Mouse (Mus musculus) cerebellum, postnatal 25 days (tissue): ENCODE results near the gene Abca4.
"Not testable (repeated sequence)": the region's sequence is repeated elsewhere in the genome, so short reads cannot be mapped to it uniquely, and the experiment has no call there.

Source experiments
- DNase-seq, 2 experiments: peaks; one replicate each; pipeline ENCODE4 v3.0.0; 2021; ENCODE audit warnings: mixed read lengths in 2 of 2

The Abca4 gene

GRCm38 (mm10) chr3:122221240-122222036, 177.2 kb downstream of the Abca4 start:
- no peak for DNase-seq

- DNase-seq, result not testable (repeated sequence)
Observed at GRCm38 (mm10) chr3:122226972-122227371, 182.7 kb downstream of the Abca4 start.
